Mouse (Mus musculus): ENCODE results near the gene Arid1b.

Gene Arid1b

GRCm38 (mm10) chr17:5310425-5310888 is 316.3 kb downstream of the Arid1b start:
- DNase-seq (ENCODE audit: low read depth, low spot score) = no peak

GRCm38 (mm10) chr17:5311062-5311461 is 316.9 kb downstream of the Arid1b start:
- DNase-seq (ENCODE audit: low read depth, low spot score) = no peak

- no peak for DNase-seq (ENCODE audit: low read depth, low spot score)
These were observed 318.2 kb downstream of the Arid1b start for GRCm38 (mm10) chr17:5312307-5312706.

GRCm38 (mm10) chr17:5314735-5315134 is 320.6 kb downstream of the Arid1b start:
- DNase-seq (ENCODE audit: low read depth, low spot score) = no peak

GRCm38 (mm10) chr17:5316489-5316888 is 322.4 kb downstream of the Arid1b start:
- DNase-seq (ENCODE audit: low read depth, low spot score) = no peak

- DNase-seq (ENCODE audit: low read depth, low spot score) = no peak
These were observed 327.6 kb downstream of the Arid1b start for GRCm38 (mm10) chr17:5321589-5322225.

GRCm38 (mm10) chr17:5322594-5322993 is 328.5 kb downstream of the Arid1b start:
- no peak for DNase-seq (ENCODE audit: low read depth, low spot score)

- DNase-seq (ENCODE audit: low read depth, low spot score) = no peak
These were observed 329.6 kb downstream of the Arid1b start for GRCm38 (mm10) chr17:5323746-5324145.

DNA sequence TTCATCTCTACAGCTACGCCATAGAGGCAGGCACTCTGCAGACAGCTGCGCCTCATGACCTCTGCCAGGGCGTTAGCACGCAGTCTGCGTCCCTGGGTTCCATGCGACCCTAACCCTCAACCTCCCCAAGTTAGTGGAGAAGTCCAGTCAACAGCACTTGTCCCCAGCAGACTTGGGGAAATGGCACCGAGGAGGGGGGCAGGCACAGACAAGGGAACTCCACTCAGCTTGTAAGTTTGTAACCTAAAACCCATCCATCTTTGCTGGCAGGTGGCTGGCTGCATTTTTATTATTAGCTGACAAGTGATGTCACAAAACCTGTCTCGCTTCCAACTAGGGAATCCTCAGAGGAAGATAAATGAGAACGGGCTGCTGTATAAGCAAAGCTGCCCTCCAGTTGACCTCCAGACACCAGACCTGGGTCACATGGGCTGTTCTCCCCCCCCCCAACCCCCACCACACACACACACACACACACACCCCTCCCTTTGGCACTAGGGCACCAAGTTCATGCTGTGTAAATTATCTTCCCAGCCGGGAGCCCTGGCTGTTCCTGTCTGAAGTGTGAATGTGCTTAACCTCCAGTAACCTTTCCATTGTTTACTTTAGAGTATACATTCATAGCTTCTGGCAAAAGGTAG is 330.2 kb downstream of the Arid1b start:
- no peak for DNase-seq (ENCODE audit: low read depth, low spot score)

DNA sequence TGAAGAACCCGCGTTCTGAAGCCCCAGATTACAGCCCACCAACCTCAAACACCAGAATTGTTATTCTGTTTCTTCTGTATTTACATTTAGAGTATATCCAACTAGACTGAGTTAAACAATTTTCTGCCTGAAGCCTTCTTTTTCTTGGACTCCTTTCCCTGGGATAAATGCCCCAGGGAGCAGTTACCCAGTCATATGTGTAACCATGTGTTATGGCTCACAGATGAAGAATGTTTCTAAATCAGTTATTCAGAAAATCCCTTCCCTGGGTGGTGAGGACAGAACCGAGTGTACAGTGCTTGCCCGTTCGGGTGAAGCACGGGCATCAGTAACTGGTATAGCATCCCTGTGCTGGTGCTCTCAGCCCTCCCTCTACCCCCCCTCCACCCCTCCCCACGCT is 332.6 kb downstream of the Arid1b start:
- DNase-seq (ENCODE audit: low read depth, low spot score) = no peak

- DNase-seq (ENCODE audit: low read depth, low spot score) = no peak
These were observed 333.5 kb downstream of the Arid1b start for GRCm38 (mm10) chr17:5327480-5328180.

DNA sequence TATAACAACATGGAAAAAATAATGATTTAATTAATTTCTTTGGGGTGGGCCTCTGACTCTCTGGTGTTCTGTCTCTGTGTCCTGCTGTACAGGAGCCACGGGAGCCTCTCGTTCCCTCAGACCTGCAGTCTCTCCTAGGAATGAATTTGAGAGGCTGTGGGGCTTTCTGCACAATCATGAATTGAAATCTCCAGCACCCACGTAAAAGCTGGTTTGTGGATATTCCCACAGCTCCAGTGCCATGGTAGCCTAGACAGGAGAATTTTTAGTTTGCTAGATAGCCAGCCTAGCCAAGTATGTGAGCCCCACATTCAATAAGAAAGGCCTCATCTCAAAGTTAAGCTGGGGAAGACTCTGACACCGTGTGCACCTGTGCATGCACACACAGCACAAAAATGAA is 335.3 kb downstream of the Arid1b start:
- DNase-seq (ENCODE audit: low read depth, low spot score) = no peak

DNA sequence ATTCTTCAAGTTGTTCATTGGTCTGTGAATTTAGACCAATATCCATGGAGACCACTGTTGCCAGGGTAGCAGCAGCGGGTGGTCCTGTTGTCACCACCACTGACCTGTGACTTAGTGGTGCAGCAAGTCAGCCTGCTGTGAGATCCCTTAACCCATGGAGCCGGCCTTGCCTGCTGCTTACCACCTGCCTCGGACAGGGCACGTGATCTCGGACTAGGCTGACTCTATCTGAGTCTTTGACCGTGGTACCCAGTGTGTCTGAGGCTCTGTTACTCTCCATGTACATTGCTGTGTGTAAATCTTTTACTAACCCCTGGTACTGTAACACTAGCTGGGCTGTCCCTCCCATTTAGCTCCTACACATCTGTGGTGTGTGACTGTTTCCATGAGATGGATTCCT is 335.9 kb downstream of the Arid1b start:
- DNase-seq (ENCODE audit: low read depth, low spot score) = no peak

DNA sequence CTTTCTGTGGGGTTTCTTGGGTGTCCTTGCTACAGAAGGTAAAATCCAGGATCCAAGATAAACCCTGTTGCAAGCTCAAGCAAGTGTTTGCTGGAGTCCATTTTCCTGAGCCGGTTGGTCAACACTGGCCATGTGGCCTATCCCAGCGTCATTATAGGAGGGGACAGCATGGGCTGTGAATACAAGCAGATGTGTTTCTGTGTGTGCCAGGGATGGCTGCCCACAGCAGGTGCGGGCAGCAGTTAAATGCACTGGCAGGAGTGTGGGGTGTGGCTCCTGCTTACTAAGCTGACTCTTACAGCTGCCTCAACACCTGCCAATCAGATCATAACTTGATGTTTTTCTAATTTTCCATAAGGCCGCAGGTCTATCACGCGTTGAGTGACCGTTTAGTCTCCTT is 336.5 kb downstream of the Arid1b start:
- no peak for DNase-seq (ENCODE audit: low read depth, low spot score)

GRCm38 (mm10) chr17:5331387-5331786 is 337.3 kb downstream of the Arid1b start:
- DNase-seq (ENCODE audit: low read depth, low spot score) = no peak

DNA sequence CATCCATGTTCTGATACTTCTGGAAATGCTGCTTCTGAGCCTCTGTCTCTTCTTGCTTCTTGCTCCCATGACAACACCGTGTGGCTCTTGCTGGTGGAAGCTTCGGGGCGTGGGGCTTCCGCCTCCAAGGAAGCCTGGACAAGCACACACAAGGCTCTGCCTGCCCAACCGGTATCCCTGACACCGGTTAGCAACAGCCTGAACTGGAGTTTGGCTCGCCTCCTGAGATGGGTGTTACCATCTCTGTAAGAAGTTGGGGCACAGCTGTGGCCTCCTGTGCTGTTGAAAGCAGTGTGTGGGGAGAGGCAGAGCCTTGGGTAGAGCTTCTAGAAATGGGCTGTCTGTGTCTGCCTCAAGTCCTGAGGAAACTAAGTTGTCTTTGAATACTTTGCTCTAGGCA is 340.4 kb downstream of the Arid1b start:
- DNase-seq (ENCODE audit: low read depth, low spot score) = no peak

DNA sequence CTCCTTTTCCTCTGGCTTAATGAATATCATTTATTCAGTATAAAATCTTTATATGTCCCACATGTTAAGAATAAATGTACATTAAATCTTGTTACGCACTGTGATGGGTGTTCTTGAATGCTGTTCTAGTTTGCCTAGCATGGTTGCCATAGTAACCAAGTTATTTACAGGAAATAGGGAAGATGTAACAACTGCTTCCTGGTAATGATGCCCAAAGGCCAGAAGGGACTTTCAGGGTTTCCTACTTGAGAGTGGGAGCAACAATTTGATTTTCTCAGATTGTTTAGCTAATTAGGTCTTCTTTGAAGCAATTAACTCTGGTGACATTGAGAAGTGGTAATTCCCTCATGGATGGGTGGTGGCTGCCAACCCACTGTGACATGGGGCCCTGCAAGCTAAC is 350.3 kb downstream of the Arid1b start:
- no peak for DNase-seq (ENCODE audit: low read depth, low spot score)

GRCm38 (mm10) chr17:5345810-5346209 is 351.7 kb downstream of the Arid1b start:
- no peak for DNase-seq (ENCODE audit: low read depth, low spot score)

GRCm38 (mm10) chr17:5352901-5353300 is 358.8 kb downstream of the Arid1b start:
- no peak for DNase-seq (ENCODE audit: low read depth, low spot score)

GRCm38 (mm10) chr17:5360759-5361158 is 366.6 kb downstream of the Arid1b start:
- DNase-seq (ENCODE audit: low read depth, low spot score) = no peak

GRCm38 (mm10) chr17:5365992-5366398 is 371.9 kb downstream of the Arid1b start:
- DNase-seq (ENCODE audit: low read depth, low spot score) = no peak

DNA sequence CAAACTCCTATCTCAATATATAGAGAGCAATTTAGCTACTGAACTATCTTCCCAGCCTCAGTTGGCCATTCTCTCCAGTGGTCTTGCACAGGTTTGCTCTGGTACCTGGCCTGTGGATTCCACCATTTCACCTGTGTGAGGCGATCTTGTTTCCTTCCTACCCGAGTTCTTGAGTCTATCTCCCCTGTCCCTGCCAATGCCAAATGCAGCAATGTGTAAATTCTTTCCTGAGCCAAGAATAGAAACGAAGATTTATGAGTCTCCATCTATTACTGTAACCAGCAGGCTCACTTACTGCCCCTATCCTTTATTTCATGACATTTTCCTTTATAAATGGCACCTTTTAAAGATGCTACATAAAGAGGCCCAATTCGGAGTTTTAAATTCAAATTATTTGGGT is 376.9 kb downstream of the Arid1b start:
- DNase-seq (ENCODE audit: low read depth, low spot score) = no peak

- no peak for DNase-seq (ENCODE audit: low read depth, low spot score)
These were observed 377.4 kb downstream of the Arid1b start for GRCm38 (mm10) chr17:5371521-5371920.
